Mouse (Mus musculus) thymus, postnatal 4 days (tissue): ENCODE results near the gene Tlr5.

ENCODE experiments used
- DNase-seq: peaks from one replicate; pipeline ENCODE4 v3.0.0; 2021

Tlr5 gene

GRCm38 (mm10) chr1:182954287-182955046 lies at the start of gene Tlr5:
Gene Tlr5 (plus strand): TSS chr1:182954788.
- DNase-seq: peak; percentile 29

GRCm38 (mm10) chr1:182905669-182906068 lies 48.9 kb upstream of the Tlr5 start:
- no peak for DNase-seq

DNA sequence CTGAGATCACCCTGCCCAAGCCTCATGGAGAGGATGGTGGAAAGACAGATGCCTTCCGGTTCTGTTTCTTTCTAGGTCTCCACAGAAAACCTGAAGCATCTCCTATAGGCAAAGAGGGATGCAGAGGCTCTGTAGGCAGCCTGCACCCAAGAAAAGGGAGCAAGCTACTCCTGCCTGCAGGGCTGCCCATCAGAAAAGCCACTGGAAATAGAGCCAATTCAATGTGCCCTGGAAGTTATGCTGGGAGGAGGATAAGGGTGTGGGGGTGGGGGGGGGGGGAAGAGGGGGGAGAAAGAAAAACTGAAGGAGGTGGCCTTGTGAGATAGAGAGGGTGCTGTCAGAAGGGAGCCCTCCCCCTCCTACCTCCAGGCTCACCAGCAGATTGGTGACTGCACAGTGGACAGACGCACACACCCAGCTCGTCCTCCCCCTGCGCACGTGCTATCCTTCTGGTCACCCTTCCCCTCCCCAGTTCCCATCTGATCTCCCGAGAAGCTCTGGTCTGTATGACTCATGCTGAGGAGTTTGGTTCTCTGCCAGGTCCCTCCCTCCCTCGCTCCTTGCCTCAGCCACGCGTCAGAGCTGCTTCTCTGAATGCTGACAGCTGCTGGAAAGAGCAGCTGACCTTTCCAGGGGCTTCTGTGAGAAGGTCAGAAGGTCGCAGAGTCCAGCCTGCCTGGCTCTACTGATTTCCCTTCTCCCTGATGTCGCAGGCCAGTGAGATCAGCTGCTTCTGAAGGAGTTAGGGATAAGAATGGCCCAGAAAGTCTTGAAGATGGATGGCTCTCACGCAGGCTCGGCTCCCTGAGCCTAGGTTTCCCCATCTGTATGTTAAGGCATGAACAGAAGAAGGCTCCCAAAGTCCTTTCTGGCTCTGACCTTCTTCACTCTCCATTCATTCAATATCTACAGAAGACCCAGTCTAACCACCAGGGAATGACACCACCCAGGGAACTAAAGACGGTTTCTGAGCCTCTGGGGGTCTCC lies 46.2 kb upstream of the Tlr5 start:
- peak; percentile 11 for DNase-seq

- no peak for DNase-seq
Observed at GRCm38 (mm10) chr1:182909066-182909465, 45.5 kb upstream of the Tlr5 start.

- DNase-seq: no peak
Observed at GRCm38 (mm10) chr1:182909596-182909995, 45.0 kb upstream of the Tlr5 start.

GRCm38 (mm10) chr1:182912591-182912990 lies 42.0 kb upstream of the Tlr5 start:
- DNase-seq: no peak

DNA sequence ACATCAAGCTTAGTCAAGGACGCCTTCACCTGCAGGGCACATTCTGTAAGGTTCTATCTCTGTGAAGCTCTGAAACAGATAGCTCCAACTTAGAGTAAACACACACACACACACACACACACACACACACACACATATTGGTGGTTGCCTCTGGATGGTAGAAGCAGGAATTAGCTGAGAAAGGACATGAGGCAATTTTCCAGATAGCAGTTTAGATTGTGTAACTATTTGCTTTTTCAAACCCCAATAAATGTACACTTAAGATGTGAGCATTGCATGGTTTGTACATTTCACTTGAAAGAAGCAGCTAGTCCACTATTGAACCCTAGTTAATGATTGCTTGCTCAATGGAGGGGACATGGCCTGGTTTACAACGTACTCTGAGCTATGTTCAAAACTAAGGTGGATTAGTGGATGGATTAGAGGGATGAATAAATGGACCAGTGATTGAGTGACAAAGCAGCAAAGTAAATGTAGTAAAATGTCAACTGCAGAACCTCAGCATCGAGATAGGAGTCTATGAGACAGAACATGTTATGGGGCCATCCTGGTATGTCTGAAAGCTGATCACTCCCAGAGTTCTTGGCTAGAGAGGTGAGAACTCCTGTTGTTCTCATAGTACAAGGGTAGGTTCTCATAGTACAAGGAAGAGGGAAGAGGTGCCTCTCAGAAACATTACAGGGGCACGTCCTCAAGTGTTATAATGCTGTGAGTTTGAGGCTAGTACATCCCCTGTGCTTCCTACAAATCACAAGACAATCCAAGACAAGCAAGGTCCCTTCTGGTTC lies 40.3 kb upstream of the Tlr5 start:
- DNase-seq: no peak

DNA sequence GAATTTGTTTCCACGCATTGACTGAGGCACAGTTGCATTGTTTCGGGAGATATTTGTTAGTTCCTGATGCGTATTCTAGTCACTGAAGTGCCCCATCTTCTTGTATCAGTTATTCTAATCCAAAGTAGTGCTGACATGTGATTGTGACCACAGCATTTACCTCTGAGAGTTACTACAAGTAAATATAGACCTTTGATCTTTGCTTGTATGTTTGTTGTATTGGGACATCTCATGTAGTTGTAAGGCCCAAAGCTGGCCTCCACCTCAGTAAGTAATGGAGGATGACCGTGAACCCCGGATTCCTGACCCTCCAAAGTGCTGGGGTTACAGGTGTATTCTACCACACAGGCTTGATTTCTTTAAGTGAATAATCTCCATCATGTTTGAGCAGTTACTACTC lies 38.4 kb upstream of the Tlr5 start:
- no peak for DNase-seq

DNA sequence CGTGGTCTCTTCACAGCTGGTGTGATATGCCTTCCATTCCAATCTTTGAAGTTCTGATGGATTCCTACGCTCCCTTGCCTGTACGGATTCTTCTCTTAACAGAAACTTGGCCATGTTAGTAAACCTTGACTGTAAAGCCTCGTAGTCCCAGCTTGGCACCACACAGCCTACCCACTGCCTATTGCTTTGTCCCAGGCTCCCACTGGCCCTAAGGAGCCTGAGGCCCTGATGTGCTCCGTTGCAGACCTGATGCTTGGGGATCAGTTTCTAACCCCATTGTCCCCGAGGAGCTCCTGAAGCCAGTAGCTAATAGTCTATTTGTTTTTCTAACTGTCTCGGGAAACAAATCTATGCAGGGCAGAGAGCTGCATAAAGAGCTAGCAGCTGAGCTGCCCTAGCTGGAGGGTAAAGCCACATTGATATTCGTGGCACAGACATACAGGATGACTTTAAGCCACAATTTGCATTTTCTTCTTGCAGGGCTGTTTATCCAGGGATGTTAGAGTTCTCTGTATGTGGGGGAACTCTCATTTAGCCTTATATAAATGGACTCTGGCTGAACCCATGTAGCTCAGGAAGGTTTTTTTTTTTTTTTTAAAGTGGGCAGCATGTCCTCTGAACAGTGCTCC lies 35.8 kb upstream of the Tlr5 start:
- no peak for DNase-seq

DNA sequence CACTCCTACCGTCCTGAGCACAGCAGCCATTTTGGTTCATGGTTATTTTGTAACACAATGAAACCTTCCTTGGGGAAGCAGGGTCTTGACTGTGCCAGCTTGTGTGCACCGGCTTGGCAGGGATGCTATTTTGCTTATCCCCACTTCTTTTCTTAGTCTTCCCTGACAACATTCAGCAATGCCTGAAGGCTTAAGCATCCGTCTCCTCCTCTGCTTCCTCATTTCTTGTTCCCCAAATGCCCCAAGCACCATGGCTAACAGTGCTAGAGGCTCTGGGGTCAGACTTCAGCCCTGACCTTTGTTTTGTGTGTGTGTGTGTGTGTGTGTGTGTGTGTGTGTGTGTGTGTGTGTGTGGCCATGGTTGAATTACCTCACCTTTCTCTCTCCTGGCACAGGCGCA lies 31.8 kb upstream of the Tlr5 start:
- DNase-seq: no peak

DNA sequence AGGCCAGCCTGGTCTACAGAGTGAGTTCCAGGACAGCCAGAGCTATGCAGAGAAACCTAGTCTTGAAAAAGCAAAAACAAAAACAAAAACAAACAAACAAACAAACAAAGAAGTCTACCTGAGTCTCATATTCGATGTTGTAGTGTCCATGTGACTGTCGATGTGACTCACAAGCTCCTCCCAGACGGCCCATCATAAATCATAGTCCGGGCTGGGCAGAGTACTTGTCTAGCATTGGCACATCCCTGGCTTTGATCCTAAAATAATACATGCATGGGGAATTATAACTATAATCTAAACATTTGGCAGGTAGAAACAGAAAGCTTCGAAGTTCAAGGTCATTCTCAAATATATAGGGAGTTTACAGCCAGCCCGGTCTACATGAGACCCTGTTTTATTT lies 28.1 kb upstream of the Tlr5 start:
- DNase-seq: no peak

DNA sequence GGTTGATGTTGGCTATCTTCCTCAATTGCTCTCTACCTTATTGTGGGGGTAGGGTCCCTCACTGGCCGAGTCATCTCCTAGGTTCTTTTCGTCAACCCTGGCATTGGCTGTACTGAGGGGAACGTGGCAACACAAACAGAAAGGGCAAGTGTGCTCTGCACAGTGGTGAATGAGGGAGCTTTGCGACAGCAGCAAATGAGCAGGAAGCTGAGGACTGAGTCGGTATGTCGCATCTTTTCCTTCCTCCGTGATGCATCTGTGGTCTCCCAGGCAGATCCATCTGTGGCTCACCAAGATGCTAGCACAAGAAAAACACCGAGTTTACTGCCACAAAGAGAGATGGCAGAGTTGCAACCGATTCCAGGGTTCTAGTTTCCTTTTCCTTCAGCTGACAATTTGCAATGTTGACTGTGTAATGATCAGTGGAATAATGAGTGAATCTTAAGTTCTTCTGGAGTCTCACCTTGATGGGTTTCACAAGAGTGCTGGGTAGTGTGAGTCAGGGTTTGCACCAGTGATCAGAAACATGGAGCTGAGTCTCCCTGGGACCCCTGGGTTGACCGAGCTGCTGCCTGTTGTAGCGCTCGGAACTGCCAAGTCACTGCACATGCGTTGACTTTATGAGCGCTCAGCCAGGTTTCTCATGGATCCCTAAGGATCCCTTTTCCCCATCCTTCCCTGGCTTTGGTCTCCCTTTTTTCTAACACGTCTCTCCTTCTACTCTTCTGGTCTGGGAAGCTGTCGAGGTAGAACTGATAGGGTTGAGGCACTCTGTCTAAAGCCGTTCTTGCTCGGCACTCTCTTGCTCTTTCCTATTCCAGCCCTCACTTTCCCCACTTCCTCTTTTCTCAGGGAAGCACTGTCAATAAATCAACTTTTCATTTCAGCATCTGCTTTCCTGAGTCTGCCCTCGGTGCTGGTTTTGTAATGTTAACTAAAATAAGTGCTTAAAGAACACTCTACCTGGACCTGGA lies 26.4 kb upstream of the Tlr5 start:
- no peak for DNase-seq

DNA sequence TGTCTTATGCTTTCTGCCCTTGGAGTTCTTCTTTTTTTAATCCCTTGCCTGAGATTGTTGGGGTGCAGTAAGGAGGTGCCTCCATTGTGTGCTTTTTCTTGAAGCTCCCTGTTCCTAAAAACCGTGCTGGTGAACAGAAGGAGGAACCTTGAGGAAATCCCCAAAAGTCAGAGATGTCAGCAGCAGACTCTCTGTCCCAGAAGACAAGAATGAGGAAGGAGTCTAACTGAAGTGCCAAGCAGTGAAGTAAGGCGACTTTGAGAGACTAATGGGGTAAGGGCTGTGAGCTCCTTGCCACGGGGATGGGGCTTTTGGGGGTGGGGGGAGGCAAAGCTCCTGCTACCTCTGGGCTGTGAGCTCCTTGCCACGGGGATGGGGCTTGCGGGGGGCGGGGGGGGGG lies 19.1 kb upstream of the Tlr5 start:
- DNase-seq: no peak

DNA sequence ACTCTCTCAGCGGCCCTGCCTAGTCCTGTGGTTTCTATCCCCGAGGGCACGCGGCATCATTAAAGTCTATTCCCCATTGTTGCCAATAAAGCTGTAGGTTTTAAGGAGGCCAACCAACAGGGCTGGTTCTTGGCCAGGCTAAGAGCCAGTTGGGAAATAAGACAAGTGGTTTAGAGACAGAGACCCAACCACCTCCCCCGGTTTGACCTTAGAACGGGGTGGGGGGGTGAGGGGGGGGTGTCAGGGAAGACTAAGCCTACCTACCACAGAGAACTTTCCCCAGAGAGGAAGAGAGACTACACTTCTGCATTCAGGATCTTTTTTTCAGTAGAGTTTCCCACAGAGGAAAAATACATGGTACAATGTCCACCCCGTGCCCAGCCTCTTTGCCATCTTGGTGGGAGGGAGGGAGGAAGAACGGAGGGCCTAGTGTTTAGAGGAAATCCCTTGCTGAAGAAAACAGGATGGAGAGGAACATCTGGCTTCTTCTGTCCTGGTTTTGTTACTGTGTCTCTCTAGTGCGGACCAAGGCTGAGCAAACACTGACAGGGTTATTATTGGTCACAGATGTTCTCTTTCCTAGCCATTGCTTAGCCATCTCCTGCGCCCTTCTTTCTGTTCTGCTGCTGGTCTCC lies 17.0 kb upstream of the Tlr5 start:
- no peak for DNase-seq

GRCm38 (mm10) chr1:182941921-182942320 lies 12.7 kb upstream of the Tlr5 start:
- no peak for DNase-seq

DNA sequence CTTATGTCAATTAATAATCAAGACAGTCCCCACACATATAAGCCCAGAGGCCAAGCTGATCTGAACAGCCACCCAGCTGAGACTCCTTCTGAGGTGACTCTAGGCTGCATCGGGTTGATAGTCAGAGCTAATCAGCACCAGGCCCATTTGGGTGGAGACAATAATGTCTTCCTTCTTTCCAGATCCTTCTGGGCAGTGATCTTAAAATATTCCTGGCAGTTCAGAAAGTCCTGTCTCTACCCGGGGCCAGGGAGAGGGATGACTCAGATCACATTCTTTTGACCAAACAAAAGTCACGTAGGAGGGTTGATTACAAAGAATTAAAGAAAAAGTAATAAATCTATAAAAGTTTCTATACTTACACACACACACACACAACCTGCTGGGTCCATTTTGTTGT lies 10.7 kb upstream of the Tlr5 start:
- no peak for DNase-seq

DNA sequence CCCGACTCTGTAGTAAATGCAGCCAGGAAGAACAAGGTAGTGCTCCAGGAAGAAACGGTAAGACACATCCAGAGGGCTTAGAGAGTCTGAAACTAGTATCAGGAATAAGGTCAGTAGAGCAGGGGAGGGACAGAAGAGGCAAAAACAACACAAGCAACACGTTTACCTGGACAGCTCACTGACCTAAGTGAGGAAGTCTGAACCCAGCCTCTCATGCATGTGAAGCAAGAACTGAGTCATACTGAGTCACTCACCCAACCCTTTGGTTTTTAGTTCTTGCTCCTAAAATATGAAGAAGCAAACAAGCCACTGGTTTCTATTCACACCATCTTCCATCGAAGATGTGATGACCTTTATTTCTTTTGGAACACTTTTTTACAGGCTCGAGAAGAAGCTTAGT lies 9.9 kb upstream of the Tlr5 start:
- DNase-seq: no peak

GRCm38 (mm10) chr1:182945561-182945960 lies 9.0 kb upstream of the Tlr5 start:
- no peak for DNase-seq

GRCm38 (mm10) chr1:182951298-182951697 lies 3.3 kb upstream of the Tlr5 start:
- no peak for DNase-seq

DNA sequence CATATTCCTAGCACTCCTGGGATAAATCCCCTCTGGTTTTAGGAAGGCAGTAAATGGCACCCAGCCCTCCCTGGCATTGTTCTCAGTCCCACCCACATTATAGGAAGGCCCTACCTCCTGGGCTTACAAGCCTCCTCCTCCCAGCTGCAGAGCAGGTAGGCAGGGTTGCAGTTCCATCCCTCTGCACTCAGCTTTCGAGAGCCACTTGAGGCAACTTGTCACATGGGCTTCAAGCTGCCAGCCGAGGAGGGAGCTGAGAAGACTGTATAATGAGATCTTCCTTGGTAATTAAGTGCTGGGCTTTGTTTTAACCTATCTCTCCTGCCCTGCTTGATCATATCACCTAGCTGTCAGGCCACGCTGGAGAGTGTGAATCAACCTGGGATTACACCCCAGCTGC lies 1.4 kb upstream of the Tlr5 start:
- DNase-seq: no peak

DNA sequence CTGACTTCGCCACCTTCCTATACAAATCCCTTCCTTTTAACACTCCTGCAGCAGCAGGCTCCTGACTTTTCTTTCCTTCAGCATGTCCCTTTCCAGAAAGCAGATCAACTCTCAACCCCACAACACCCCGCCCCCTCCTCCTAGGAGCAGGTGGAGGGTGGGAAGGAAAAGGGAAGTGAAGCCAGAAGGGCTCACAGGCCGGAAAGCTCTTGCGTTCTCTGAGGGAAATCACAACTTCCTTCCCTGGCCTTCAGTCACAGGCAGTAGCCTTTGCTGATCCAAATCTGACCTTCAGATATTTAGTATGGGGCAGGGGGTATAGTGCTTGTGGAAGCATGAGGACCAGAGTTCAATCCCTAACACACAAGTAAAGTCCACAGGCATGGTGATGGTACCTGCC lies 921 bp upstream of the Tlr5 start:
- no peak for DNase-seq
